Mouse (Mus musculus) spleen, postnatal 10 days (tissue): ENCODE data around the gene Lima1.

Experiments used
- DNase-seq, 2 experiments: peaks; one replicate each; pipeline ENCODE4 v3.0.0; 2021 to 2022; ENCODE audit warnings: low spot score in 2 of 2

Gene Lima1

DNA sequence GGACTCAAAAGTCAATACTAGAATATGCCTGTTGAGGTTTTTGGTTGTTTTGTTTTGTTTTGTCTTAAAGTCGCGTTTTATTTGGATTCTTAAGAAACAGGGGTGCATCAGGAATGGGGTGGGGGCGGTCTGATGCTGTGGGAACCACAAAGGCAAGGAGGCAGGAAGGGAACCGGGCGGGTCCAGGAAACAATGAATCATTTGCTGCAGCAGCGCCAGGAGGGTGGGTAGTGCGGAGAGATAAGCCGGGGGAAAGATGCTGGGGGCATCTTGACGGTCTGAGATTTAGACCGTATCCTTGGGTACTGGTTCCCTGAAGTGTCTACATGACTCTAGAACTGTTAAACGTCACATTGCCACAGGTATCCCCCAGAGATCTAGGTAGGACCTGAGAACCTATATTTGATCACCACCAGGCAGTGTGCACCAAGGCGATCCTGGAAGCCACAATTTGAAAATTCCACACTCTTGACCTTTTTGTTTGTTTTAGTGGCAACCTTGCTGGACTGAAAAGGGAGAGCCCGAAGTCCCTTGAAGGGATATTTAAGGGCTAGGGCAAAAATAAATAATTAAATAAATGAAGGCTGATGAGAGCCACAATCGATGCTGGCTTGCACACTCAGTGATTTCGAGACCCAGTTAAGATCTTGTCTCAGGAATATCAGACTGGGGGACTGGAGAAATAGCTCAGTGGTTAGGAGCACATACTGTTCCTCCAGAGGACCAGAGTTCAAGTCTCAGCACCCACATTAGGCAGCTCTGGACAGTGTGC is 8.6 kb downstream of the Lima1 start:
- DNase-seq = no peak

DNA sequence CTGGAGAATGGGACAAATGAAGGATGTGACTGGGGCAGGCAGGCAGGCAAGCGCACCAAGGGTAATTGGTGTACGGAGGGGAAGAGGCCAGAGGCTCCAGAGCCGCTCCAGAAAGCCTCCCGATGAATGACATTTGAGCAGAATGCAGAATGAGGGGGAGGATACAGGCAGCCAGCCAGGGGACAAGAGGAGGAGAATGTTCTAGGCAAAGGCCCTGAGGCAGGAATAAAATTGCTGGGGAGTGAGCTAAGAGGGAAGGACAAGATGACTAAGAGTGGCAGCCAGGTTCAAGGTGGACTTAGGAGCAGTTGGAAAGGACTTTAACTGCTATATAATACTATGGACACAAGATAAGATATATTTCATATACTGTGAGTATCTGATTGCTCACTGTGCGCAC is 9.3 kb downstream of the Lima1 start:
- DNase-seq = no peak

DNA sequence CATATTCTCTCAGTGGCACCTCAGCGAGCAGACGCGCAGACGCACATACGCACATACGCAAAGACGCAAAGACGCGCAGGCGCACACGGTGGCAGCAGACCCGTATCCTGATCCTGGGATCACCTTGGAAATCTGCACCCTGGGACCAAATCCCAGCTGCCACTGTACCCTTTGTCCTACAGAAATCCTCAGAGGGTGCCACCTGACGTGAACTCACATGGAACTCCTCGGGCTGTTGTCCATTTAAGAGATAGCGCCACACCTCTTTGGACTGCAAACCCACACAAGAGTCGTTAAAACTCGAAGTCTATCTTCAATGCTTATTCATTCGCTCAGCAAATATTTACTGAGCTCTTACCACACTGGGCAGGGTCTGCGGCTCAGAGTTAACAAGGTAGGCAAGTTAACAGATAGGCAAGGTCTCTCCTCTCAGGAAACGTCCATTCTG is 9.7 kb downstream of the Lima1 start:
- DNase-seq = no peak

DNA sequence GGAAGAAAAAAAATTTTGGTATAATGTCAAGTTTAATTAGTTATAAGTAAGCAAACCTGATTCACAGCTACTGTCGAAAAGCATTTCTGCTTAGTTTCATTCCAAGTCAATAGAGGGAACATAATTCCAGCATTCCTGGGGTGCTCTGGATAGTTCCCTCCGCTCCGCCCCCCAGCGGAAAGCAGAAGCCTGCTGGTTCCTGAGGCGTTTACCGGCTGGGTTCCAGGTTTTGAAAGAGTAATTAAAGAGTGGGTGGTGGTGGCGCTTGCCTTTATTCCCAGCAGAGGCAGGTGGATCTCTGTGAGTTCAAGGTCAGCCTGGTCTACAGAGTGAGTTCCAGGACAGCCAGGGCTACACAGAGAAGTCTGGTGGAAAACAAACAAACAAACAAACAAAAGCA is 10.2 kb downstream of the Lima1 start:
- DNase-seq = no peak

DNA sequence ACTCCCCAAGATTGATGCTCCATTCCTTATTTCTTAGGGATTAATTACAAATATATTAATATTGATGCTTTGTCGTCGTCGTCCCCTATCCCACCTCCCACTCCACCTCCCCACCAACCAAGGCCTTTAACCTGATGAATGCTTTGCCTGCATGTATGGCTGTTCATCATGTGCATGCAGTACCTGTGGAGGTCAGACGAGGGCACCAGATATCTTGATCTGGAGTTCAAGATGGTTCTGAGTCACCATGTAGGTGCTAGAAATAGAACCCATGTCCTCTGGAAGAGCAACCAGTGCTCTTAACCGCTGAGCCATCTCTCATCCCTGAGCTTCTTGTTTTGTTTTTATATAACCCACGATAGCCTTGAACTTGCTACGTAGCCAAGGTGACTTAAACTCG is 11.5 kb downstream of the Lima1 start:
- no peak for DNase-seq

DNA sequence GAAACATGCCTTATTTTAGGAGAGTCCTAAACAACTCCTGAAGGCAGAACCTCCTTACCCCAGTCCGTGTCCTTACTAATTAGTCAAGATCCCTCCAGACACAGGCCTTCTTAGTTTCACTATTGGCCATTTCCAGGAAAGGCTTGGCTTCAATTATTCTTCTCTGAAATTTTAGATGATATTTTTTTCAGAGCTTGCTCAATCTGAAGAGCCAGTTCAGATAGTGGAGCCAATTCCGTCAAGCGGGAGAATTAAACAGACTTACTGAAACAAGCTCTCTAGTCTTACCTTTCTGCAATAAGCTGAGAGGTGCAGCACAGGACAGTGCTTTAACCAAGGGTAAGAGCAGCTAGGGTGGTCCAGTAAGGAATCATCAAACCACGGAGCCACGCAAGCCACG is 11.9 kb downstream of the Lima1 start:
- no peak for DNase-seq

DNA sequence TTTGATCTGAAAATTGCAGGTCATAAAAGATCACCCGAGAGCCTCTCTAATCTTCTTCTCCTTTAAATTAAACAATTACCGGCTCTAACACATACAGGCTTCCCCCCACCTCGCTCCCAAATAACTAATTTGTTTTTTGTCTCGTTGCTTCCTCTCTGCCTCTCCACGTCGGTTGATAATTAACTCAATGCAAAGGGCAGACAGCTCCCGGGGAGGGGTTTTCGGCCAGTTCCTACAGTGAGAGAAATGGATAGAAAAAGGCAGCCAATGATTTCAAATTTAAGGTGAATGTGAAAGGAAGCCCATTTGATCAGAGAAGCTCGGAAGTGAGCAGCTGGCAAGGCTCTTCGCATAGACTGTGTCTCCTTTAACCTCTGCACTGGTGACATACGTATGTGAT is 12.8 kb downstream of the Lima1 start:
- DNase-seq = no peak

DNA sequence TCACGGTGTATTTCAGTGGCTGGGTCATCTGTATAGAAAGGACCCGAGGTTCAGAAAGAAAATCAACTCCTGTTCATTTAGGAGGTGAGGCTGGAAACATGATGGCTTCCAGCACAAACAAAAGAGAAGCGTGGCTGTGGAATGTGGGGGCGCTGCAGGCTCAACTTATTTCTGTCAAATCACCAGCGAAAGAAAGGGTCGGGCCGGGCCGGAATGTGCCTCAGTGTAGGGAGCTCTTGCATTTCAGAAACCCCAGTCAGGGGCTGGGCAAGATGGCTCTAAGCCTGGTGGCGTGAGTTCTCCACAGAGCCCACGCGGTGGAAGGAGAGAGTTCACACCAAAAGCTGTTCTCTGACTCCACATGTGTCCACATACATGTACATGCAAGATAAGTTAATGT is 13.3 kb downstream of the Lima1 start:
- DNase-seq = no peak

DNA sequence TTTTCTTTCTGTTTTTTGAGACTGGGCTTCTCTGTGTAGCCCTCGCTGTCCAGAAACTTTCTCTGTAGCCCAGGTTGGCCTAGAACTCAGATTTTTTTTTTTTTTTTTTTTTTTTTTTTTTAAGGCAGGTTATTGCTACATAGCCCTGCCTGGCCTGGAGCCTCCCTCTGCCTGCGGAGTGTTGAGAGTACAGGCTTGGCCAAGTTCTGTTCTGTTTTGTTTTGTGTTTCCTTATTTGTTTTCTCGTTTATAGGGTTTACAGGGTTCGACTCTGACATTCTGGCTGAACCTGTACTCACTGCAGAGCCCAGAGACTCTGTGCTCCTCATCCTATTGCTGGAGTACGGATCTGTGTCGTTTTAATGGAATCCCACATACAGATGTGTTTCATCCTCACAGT is 13.7 kb downstream of the Lima1 start:
- no peak for DNase-seq

DNA sequence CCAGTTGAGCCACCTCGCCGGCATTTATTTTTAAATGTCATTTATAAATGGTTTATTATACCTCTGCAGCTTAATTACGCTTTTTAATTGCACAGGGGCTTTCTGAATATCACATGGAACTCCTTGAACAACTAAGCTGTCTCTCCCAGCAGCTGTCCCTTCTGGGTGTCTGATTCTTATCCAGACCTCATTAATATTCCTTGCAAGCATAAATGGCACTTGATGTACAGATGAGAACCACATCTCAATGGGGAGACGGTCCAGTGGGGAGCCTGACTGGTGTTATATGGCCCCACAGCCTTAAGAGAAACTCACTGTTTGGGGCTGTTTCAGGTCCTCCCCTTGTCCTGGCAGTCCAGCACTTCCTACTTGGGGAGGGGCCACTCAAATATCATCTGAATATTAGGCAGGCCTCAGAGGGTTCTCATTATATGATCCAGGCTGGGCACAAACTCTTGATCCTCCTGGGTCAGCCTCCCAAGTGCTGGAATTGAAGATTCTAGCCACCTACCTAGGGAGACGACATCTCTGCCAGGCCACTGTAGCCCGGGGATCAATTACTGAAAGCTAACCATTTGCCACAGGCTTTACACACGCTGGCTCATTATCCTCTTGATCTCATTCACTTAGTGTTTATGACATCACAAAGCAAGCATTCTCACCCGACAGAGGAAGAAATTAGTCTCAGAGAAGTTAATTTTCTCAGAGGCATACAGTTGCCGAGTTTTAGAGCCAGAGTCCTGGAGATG is 15.4 kb downstream of the Lima1 start:
- DNase-seq = no peak

DNA sequence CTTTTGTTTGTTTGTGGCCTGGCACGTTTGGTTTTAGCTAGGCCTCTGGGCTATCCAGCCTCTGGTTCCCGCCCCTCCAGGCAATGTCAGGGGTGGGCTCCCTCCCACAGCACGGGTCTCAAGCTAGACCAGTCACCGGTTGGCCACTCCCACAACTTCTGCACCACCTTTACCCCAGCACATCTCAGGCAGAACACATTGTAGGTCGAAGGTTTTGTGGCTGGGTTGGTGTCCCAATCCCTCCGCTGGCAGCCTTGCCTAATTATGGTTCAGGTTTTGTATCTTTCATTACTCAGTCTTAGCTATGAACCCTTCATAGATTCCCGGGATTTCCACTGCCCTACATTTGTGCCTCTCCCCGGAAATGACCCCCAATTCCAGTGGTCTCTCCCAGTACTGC is 17.8 kb downstream of the Lima1 start:
- DNase-seq = no peak

DNA sequence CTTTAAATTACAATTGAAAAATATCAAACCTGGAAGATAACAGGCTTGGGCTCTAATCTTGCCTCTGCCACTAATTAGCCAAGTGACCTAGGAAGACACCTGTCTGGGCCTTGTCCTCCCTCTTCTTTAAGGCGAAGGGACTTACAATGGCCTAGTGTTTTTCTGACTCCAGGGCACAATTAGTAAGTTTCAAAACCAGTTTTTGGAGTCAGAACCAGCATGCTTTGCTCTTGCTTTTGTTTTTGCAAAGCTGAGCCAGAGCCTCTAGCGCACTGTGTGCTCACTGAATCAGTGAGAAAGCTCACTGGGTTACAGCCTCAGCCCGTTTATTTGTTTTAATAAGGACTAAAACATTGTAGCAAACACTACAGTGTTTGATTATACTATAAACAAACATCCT is 20.1 kb downstream of the Lima1 start:
- no peak for DNase-seq

DNA sequence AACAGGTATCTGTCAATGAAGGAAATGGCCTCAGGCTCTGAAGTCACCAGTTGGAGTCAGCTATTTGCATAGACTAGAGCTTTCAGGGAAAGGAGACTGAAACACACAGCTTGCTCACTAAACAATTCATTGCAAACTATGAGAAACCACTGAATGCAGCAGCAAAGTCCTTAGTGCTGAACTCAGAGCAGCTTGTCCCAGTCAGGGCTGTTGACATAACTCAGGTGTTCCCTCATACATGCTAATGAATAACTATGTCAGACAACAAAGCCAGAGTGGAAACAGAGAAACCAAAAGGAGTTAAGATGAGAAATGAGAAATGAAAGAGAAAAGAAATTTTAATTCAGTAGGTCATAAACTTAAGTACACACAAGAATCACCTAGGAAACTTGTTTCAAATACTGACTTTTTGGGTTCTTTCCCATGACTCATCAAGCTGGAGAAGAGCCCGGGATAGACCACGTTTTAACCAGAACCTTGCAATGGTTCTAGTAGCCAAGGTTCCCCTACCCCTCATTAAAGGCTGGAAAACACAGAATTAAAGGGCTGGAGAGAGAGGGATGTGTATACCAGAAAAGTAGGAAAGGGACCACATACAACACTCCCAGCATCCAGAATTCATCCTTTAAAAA is 22.5 kb downstream of the Lima1 start:
- DNase-seq = no peak

DNA sequence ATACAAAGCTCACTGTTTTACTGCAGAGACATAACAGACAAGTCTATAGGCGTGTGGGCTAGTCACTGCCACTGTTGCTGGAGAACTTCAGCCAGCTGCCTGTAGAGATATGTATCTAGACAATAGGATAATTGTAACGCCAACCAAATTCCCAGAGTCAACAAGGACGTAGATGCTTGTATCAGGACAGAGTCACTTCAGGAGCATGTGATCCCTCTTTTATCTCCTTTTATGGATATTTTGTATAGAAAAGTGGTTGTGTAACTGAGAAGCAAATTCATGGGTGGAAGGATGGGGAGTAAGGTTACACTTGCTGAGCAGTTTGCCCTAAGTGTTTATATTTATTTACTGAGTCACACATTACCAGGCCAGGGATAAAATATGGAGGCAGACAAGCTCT is 25.0 kb downstream of the Lima1 start:
- no peak for DNase-seq

DNA sequence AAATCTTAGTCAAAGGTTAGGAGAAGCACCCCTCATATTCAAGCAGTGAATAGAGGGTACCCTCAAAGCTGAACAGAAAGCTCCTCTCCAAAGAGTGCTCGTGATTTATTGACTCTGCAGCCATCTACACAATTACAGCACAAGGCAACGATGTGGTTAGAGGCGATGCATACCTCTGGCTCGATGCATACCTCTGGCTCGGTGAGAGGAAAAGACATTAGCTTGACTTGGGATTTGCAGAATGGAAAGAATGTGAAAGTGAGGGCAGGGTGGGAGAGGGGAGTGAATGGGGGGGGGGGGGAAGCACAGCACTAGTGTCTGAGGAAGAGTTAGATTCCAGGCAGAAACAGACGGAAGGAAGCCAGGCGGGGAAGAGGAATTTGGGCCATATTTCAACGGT is 27.3 kb downstream of the Lima1 start:
- no peak for DNase-seq

DNA sequence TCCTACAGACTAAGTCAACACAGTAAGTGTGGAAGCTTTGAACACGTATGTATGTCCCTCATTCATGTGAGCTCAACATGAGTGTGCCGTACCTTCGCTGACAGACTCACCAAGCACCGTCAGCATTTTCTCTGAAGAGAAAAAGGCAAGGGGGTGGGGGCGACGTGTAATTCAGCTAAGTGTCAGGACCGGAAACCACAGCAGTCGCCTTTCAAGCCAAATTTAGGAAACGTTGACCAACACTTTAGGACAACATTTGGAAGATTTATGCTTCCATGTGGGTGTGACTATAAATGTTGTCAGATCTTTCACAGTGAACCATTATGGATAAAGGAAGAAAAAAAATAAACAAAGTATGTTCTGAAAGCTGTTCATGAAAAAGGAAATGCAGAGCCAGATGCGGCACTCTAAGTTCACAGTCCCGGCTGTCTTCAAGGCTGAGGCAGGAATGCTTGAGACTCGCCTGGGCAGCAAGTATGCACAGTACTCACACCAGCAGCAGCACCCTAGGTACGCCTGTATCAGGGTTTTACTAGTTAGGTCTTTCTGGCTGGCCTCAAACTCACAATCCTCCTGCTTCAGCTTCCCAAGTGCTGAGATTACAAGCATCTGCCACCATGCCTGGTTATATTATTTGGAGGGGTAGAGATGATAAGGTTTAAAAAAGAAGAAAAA is 27.9 kb downstream of the Lima1 start:
- DNase-seq = no peak

DNA sequence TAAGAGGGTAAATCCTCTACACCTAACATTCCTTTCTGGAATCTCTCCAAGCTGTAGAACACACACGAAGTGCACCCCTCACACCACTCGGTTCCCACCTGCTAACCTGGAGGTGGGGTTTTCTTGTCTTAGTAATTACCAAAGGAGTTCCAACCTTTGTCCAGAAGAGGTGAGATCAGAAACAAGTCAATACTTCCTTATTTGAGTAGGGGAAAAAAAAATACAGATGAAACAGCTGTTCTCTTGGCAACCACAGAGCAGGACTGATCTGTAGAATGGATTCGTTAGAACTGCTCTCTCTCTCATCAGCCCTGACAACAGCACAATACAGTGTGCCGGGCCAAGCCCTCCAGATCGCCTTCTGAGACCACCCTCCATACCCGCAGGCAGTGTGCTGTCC is 28.6 kb downstream of the Lima1 start:
- no peak for DNase-seq

DNA sequence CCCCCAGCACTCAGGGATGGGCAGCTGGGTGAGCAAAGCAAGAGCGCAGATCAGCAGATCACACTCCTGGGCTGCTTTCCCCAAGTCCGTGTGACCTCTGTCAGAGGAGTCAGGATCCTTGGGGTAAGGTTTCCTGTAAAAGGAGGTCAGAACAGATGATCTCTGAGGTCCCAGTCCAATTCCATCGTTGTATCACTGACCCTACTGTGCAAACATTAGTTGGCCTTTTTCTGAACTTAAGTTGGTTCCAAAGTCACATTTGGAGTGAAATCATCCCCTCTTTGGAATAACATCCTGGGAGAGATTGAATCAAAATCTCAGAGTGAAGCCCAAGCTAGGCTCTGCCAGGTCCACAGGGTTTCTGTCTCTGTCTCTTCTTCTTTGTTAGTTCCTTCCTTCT is 31.4 kb downstream of the Lima1 start:
- DNase-seq = no peak

DNA sequence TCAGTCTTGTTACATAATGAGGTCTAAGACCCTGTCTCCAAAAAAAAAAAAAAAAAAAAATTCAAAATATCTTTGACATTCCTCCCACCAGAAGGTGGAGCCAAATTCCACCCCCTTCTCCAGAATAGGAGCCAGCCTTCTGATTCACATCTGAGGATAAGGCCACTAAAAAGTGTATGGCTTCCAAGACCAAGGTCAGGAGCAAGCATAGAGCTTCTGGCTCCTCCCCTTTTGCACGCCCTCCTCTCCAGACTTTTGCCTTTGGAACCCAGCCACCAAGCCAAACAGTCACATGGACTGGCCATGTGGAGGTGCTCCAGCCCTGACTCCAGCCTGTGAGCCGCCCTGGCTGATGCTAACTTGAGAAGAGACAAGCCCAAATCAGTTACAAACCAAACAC is 35.3 kb downstream of the Lima1 start:
- DNase-seq = no peak

DNA sequence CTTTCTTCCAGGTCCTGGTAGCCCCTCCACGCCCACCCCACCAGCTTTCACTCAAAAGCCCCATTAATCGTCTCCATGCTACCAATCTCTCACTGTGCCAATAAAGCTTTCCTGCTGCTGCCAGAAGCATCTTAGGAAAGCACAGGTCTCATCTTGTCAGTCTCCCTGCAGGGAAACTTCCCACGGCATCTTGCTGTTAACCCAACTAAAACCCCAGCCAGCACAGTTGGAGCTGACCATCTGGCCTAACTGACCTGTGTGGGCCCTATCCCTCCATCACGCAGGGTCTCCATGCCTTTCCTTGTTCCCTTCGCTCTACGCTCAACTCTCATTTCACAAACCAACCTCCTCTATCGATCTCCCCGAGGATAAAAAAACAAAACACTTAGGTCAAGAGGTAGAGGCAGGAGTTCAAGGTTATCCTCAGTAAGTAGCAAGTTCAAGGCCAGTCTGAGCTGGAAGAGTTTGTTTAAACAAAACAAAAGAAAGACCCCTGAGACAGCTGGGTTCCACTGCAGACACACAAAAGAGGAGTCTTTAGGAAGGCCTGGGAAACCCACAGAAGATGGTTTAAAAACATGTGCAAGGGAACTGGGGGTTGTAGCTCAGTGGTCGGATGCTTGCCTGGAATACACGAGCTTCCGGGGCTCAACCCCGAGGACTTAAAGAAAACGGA is 36.0 kb downstream of the Lima1 start:
- no peak for DNase-seq

DNA sequence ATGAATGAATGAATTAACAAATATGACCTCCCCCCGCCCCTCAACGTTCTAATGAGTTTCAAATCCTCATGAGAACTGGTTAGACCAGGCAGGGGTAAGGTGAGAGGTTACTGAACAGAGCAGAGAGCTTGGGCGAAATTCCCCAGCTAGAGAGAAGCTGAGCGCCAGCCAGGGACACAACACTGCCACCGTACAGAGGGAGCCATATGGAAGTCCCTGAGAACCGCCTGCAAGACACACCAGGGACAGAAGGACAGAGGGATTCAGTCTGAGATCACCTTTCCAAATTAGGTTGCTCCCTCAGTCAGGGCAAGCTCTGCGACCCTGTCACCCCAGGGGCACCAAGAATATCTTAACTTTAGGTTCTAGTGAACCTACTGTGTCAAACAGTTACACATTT is 37.7 kb downstream of the Lima1 start:
- no peak for DNase-seq

DNA sequence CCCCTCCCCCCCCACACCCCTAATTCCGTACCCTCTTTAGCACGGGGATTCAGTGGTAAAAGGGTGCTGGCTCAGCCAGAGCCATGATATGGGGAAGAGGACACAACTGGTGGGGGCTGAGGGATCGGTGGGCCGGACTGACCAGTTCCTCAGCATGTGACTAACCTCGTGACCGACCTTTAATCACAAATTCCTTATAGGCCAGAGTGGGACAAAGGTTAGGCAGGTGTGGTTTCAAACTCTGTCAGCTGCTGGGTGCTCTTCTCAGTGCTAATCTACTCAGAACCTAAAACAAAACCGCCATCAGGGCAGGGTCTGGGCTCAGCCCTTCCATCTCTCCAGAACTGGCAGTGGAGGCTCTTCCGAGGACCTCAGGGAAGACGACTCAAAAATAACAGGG is 40.1 kb downstream of the Lima1 start:
- no peak for DNase-seq
